Mouse (Mus musculus) gastrocnemius, postnatal 36 days (tissue): Measurements from ENCODE around the gene Actr3. TPM values are rescaled to one million over a fixed set of nuclear protein-coding genes. Genes with fewer than 3 reads are reported as not detected.
A peak's percentile ranks its signal among the peaks of the same experiment; 100 is the strongest.

Source experiments
- DNase-seq, 2 experiments: peaks; one replicate each; pipeline ENCODE4 v3.0.0; 2022
- intact Hi-C: fragments of 180-260 bp; cut with DNase I; formaldehyde crosslinking; loops from one replicate; pipeline ENCODE4 v1.15.1; 2025
- long read RNA-seq, 2 experiments: library from polyadenylated mRNA; stranded (forward); transcript quantifications; one replicate each; pipeline ENCODE4 v2.0.0; 2021
- total RNA-seq, 2 experiments: library from RNA; stranded (reverse); gene quantifications; 2 replicates each; pipeline ENCODE4 v1.2.3; 2021

Actr3 gene
- total RNA-seq = 10 to 100 TPM; 34.4 to 34.8 TPM
- long read RNA-seq, experiment 1, transcript Actr3-202 (12 exons, 2,565 nt) = major isoform, 25 of 31 reads
- long read RNA-seq, experiment 1, partial matches to known transcripts = 0 of 31 reads
- long read RNA-seq, experiment 1, other reads (novel, unspliced or antisense) = 2 of 31 reads
- long read RNA-seq, experiment 2, transcript Actr3-201 (13 exons, 2,554 nt) = minor isoform, 8 of 29 reads
- long read RNA-seq, experiment 2, transcript Actr3-202 (12 exons, 2,565 nt) = major isoform, 18 of 29 reads
- long read RNA-seq, experiment 2, partial matches to known transcripts = 0 of 29 reads
- long read RNA-seq, experiment 2, other reads (novel, unspliced or antisense) = 3 of 29 reads

DNA sequence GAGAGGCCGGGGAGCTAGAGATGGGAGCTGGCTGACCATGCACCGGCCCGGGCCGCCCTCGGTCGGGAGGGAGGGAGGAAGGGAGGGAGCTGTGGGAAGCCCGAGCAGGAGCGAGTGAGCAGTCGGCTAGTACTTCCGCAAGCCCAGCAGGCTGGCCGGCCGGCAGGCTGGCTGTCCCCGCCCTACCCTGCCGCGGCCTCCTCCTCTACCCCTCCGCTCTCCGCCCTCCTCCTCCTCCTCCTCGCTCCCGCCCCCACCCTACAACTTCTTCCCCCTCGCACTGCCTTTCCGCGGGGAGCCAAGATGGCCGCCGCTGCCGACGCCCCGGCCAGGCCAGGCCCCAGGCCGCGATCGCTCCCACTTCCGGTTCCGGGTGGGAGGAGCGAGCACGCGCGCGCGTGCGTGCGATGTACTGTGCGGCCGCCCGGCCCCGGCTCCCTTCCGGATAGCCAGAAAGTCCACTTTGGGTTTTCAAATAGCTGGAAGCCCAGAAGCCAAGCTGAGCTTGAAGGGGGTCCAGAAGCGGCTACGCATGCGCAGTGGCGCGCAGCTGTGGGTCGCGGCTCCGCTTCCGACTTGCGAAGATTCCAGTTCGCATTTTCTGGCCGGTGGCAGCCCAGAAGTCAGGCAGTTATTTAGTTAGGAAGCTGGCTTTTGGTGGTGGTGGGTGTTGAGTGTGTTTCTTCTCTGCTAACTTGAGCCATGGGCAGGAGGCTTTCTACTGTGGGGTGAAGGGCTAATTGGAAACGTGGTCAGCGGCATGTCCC, at the start of gene Actr3:
Gene Actr3 (minus strand): TSS at position 359 of the 767 bp plus-strand sequence.
- intact Hi-C loops = loop anchor here (1.0 kb wide), 1 partner anchor 125 kb away; the partner anchor contains the start of gene Slc35f5
- peak; percentile 99 for DNase-seq

- intact Hi-C loops = no loop called here
- no peak for DNase-seq
Observed at GRCm38 (mm10) chr1:125482459-125483287, 47.1 kb upstream of the Actr3 start.

- DNase-seq = no peak
Observed at GRCm38 (mm10) chr1:125481842-125482241, 46.3 kb upstream of the Actr3 start.

DNA sequence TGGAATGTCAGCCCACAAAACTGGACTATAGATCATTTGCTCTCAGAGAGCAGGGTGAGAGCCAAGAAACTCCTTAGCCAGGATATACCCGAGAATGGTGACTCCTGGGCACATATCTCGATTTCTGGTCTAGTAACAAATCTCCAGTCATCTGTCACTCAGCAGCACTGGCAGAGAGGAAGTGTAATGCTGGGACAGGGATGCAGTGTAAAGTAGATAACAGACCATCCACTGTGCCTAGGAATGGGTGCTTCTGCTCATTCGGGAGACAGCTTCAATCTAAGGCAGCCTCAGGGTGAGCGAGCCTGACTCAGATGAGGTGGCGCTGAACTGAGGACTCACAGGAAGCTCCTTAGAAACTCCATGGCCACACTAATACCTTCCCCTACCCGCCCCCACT, 43.1 kb upstream of the Actr3 start:
- no peak for DNase-seq
- intact Hi-C loops = no loop called here

More at GRCm38 (mm10) chr1:125481842-125482241, 46.3 kb upstream of the Actr3 start:
- intact Hi-C loops = no loop called here

DNA sequence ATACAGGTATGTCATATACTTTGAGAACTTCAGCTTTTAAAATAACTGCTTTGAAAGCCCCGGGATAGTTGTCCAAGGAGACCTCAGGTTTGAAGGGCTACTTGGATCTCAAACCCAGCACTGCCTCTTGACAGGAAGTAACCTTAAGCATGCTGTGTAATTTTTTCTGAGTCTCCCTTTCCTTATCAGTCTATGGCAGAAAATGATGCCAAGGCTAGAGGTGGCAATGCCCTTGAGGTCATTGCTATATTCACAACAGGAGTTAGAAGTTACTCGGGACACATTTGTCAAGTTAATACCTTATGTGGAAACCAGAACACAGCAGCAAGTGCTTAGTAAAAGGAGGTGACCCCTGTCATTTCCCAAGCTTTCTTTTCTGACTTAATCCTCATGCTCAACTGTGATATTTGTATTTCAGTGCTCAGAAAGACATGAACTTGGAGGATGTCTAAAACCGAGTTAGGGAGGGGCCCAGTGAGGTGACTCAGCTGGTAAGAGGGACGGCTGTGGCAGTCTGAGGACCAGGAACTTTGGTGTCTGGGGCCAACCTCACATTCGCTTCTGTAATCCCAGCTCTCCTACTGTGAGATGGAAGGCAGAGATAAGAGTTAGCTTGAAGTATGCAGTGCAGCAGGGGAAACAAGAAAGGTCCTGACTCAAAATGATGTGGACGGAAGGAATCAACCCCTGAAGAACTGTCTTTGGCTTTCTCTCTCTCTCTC, 40.6 kb upstream of the Actr3 start:
- intact Hi-C loops = no loop called here
- no peak for DNase-seq

- DNase-seq = no peak
Observed at GRCm38 (mm10) chr1:125473866-125474265, 38.3 kb upstream of the Actr3 start.

DNA sequence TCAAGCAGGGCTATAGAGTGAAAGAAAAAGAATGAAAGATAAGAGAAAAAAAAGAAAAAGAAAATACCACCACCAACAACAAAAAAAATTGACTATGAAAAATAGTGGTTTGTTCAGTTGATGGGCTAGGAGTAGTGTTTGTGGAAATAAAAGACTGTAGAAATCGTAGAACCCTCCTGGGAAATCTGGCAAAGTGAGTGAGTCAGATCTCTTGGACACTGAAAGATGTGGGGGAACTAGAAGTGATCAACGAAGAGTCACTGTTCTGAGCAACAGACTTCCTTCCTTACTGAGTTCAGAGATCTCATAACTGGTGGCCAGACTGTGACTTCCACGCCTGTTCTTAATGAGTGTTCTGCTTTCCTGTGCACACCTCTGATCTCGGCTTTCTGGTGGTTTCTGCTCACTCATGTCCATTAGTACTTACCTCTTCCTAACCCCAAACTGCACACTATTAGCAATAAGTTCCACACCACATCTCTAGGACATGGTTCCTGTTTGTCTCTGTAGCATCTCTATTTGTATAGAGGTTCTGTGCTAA, 37.7 kb upstream of the Actr3 start:
- intact Hi-C loops = no loop called here
- no peak for DNase-seq

More at GRCm38 (mm10) chr1:125473866-125474265, 38.3 kb upstream of the Actr3 start:
- intact Hi-C loops = no loop called here

DNA sequence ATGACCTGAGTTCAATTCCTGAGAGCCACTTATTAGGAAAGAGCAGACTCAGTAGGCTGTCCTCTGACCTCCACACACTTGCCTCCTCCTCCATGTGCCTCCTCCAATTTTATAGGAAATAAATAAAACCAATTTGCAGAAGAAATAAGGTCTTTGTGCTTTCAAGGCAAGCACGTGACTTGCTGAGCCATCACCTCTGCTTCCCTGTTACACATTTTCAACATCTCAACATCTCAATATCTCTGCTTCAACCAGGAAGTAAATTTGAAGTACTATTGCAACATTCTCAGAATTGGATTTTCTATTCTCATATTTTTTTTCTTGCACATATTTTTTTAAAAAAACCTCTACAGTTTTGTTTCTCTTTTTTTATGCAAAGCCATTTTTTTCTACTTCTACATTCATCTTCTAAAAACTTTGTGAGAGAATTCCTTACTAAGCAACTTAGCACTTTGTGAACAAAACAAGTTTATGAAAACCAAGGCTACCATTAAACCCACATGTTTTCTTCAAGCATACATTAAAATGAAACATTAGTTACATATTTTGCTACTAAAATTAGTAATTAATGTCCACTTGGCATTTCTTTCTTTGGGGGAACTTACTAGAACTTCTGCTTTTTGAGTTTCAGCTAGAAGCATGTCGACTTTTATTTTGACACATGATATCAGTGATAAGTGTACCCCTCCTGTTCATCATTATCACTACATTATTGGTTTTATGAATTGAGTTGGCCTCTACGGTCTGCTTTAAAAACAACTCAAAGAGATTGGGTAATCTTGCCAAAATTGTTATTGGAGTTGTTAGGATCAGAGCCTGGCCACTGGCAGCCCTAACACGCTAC, 35.5 kb upstream of the Actr3 start:
- DNase-seq = no peak
- intact Hi-C loops = no loop called here

DNA sequence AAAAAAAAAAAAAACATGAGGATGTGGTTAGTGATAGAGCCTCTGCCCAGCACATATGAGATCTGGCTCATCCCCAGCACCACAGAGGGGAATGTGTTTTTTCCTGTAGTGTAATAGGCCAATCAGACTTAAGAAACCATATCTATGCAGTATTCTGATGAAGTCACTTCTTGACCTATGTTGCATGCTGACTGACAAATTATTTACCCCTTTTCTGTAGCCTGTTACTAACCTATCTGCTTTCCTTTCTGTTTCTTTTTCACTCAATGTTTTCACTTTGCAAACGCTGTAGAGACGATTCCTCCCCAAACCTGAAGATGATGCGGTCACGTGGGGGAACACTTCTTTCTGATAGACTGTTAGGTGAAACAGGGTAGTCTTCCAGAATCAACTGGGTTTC, 32.4 kb upstream of the Actr3 start:
- intact Hi-C loops = no loop called here
- DNase-seq = no peak

GRCm38 (mm10) chr1:125466621-125467257, 31.2 kb upstream of the Actr3 start:
- DNase-seq = no peak
- intact Hi-C loops = no loop called here

DNA sequence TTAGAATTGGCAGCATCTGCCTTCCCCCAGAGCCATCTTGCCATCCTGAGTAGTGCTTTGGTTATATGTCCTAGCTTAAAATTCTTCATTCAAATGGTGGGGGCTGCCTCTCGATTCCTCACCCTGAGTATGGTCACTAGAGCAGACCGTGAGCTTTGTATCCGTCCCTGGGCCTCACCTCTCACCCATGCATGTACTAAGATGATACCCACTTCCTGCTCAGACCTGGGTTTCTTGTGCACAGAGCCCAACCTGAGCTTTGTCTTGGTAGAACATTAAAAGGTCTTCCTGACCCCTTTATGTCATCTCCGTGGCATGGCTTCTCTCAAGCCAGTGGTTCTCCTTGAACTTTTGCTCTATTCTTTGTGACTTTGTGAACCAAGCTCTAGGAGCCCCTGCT, 28.5 kb upstream of the Actr3 start:
- no peak for DNase-seq
- intact Hi-C loops = no loop called here

DNA sequence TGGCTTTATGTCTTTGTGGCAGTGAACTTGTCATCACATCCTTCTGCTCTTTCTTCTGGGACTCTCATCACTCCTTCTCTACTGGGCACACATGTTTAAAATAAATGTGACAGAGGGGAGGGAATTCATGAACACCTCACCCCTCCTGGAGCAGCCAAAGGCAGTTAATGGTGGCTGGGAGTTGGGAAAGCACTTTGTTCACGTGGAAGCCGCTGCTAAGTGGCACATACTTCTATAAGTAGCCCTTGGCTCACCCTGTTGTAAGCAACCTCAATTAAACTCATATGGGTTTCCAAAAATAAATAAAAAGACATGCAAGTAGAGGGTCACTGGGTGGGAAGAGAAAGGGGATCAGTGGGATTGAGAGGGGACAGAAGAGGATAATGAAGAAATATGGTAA, 27.8 kb upstream of the Actr3 start:
- intact Hi-C loops = no loop called here
- DNase-seq = no peak

DNA sequence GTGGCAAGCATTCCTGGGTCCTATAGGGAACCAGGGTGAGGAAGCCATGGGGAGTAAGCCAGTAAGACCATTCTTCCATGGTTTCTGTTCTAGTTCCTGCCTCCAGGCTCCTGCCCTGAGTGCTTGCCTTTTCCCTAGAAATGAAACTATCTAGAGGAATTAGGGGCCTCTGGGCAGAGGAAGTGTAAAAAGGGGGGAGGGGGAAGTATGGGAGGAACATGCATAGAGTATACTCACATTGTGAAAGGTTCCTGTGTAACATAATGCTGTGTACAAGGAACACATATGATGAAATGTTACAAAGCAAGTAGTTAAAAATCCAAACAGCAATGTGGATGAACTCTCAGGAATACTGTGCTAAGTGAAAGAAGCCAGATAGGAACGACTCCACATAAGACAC, 27.4 kb upstream of the Actr3 start:
- intact Hi-C loops = no loop called here
- no peak for DNase-seq

- DNase-seq = peak in 1 of 2 experiments; percentile 36
- intact Hi-C loops = no loop called here
Observed at GRCm38 (mm10) chr1:125458531-125458930, 23.0 kb upstream of the Actr3 start.

GRCm38 (mm10) chr1:125455128-125455527, 19.6 kb upstream of the Actr3 start:
- DNase-seq = no peak
- intact Hi-C loops = no loop called here

- no peak for DNase-seq
- intact Hi-C loops = no loop called here
Observed at GRCm38 (mm10) chr1:125450282-125451000, 14.9 kb upstream of the Actr3 start.

- intact Hi-C loops = no loop called here
- no peak for DNase-seq
Observed at GRCm38 (mm10) chr1:125447926-125448325, 12.4 kb upstream of the Actr3 start.

- DNase-seq = no peak
- intact Hi-C loops = no loop called here
Observed at GRCm38 (mm10) chr1:125441679-125442078, 6.2 kb upstream of the Actr3 start.
